Mouse (Mus musculus): ENCODE data around the gene Eml6.

GRCm38 (mm10) chr11:29745513-29745912, 280.3 kb downstream of the Eml6 start:
- TF ChIP-seq CTCF (IDR thresholded peaks at IDR 0.05; ENCODE audit: low read depth) (no peak), EP300 (IDR thresholded peaks at IDR 0.05; ENCODE audit: low read depth) (no peak)
